Mouse (Mus musculus) layer of hippocampus, adult 8-10 months (tissue): ENCODE measurements around the gene Triobp. TPM values are rescaled to one million over a fixed set of nuclear protein-coding genes. Genes with fewer than 3 reads are reported as not detected.
A peak's percentile ranks its signal among the peaks of the same experiment; 100 is the strongest.

ENCODE experiments used
- DNase-seq, 2 experiments: peaks; one replicate each; pipeline ENCODE4 v3.0.0; 2022; ENCODE audit warnings: low spot score in 2 of 2
- total RNA-seq, 4 experiments: library from RNA; stranded (reverse); gene quantifications; 2 replicates each; pipeline ENCODE4 v1.2.4; 2022

Triobp gene
- 10 to 100 TPM in 2 of 4 experiments, 1 to 10 TPM in 2; 7.0 to 14.1 (median 11.5) TPM for total RNA-seq

GRCm38 (mm10) chr15:78947657-78948056 lies at the start of gene Triobp:
Triobp (plus strand) TSS chr15:78947724.
- DNase-seq = peak; percentile 67 to 76

GRCm38 (mm10) chr15:78898507-78899001 lies 49.0 kb upstream of the Triobp start:
- no peak for DNase-seq

- no peak for DNase-seq
Measured at GRCm38 (mm10) chr15:78899409-78899739, 48.1 kb upstream of the Triobp start, which contains the start of gene Gm49510. Gm49510 (plus strand) TSS chr15:78899667.

GRCm38 (mm10) chr15:78899740-78900584 lies 47.6 kb upstream of the Triobp start, which contains the start of gene Sh3bp1:
Sh3bp1 (plus strand) TSS chr15:78899768.
- peak in 1 of 2 experiments; percentile 36 for DNase-seq

GRCm38 (mm10) chr15:78900585-78901421 lies 46.7 kb upstream of the Triobp start:
- no peak for DNase-seq

GRCm38 (mm10) chr15:78901422-78901789 lies 46.1 kb upstream of the Triobp start:
- no peak for DNase-seq

GRCm38 (mm10) chr15:78903243-78903642 lies 44.3 kb upstream of the Triobp start:
- DNase-seq = peak in 1 of 2 experiments; percentile 85

- DNase-seq = no peak
Measured at GRCm38 (mm10) chr15:78908399-78908798, 39.1 kb upstream of the Triobp start.

GRCm38 (mm10) chr15:78908982-78909381 lies 38.5 kb upstream of the Triobp start:
- no peak for DNase-seq

GRCm38 (mm10) chr15:78912040-78912439 lies 35.5 kb upstream of the Triobp start:
- DNase-seq = no peak

GRCm38 (mm10) chr15:78913632-78914090 lies 33.9 kb upstream of the Triobp start, which contains the start of gene Pdxp:
Pdxp (plus strand) TSS chr15:78913919.
- DNase-seq = peak; percentile 97 to 98

- DNase-seq = no peak
Measured at GRCm38 (mm10) chr15:78914091-78914822, 33.3 kb upstream of the Triobp start.

GRCm38 (mm10) chr15:78914823-78915659 lies 32.5 kb upstream of the Triobp start:
- DNase-seq = no peak

- peak; percentile 79 to 80 for DNase-seq
Measured at GRCm38 (mm10) chr15:78915660-78916017, 31.9 kb upstream of the Triobp start.

GRCm38 (mm10) chr15:78916052-78916826 lies 31.3 kb upstream of the Triobp start:
- no peak for DNase-seq

- DNase-seq = no peak
Measured at GRCm38 (mm10) chr15:78918126-78918525, 29.4 kb upstream of the Triobp start.

GRCm38 (mm10) chr15:78919914-78920313 lies 27.6 kb upstream of the Triobp start:
- no peak for DNase-seq

- no peak for DNase-seq
Measured at GRCm38 (mm10) chr15:78922700-78923099, 24.8 kb upstream of the Triobp start.

GRCm38 (mm10) chr15:78923585-78923984 lies 23.9 kb upstream of the Triobp start:
- DNase-seq = no peak
